Mouse (Mus musculus) cerebellum, adult 8-10 months (tissue): ENCODE measurements around the gene Cacul1.
"Not testable (repeated sequence)": the region's sequence is repeated elsewhere in the genome, so short reads cannot be mapped to it uniquely, and the experiment has no call there.

ENCODE experiments used
- DNase-seq: peaks from one replicate; pipeline ENCODE4 v3.0.0; 2022

The Cacul1 gene

GRCm38 (mm10) chr19:60580582-60581339 is at the start of gene Cacul1:
Gene Cacul1 (minus strand): TSS chr19:60581025.
- peak; percentile 94 for DNase-seq

- DNase-seq, result no peak
Measured at GRCm38 (mm10) chr19:60619420-60619819, 38.6 kb upstream of the Cacul1 start.

GRCm38 (mm10) chr19:60617007-60617406 is 36.2 kb upstream of the Cacul1 start:
- no peak for DNase-seq

- DNase-seq, result peak; percentile 71
Measured at GRCm38 (mm10) chr19:60615470-60616200, 34.8 kb upstream of the Cacul1 start.

GRCm38 (mm10) chr19:60611525-60612215 is 30.8 kb upstream of the Cacul1 start:
- no peak for DNase-seq

GRCm38 (mm10) chr19:60608766-60609165 is 27.9 kb upstream of the Cacul1 start:
- no peak for DNase-seq

GRCm38 (mm10) chr19:60603586-60603985 is 22.8 kb upstream of the Cacul1 start:
- no peak for DNase-seq

- DNase-seq, result not testable (repeated sequence)
Measured at GRCm38 (mm10) chr19:60602066-60602465, 21.2 kb upstream of the Cacul1 start.

- DNase-seq, result no peak
Measured at GRCm38 (mm10) chr19:60598025-60598697, 17.3 kb upstream of the Cacul1 start.

GRCm38 (mm10) chr19:60589646-60590045 is 8.8 kb upstream of the Cacul1 start:
- no peak for DNase-seq

GRCm38 (mm10) chr19:60586652-60587051 is 5.8 kb upstream of the Cacul1 start:
- DNase-seq, result no peak

GRCm38 (mm10) chr19:60583201-60583600 is 2.4 kb upstream of the Cacul1 start:
- DNase-seq, result no peak

- DNase-seq, result peak; percentile 7
Measured at GRCm38 (mm10) chr19:60581377-60582290, 809 bp upstream of the Cacul1 start.

GRCm38 (mm10) chr19:60579771-60580581 is 849 bp downstream of the Cacul1 start:
- DNase-seq, result peak; percentile 20

GRCm38 (mm10) chr19:60576741-60577140 is 4.1 kb downstream of the Cacul1 start:
- no peak for DNase-seq

- no peak for DNase-seq
Measured at GRCm38 (mm10) chr19:60560497-60560896, 20.3 kb downstream of the Cacul1 start.

GRCm38 (mm10) chr19:60554866-60555438 is 25.9 kb downstream of the Cacul1 start:
- DNase-seq, result no peak

GRCm38 (mm10) chr19:60553501-60553900 is 27.3 kb downstream of the Cacul1 start:
- DNase-seq, result peak; percentile 44

GRCm38 (mm10) chr19:60543302-60543701 is 37.5 kb downstream of the Cacul1 start:
- no peak for DNase-seq

- DNase-seq, result no peak
Measured at GRCm38 (mm10) chr19:60531897-60532296, 48.9 kb downstream of the Cacul1 start.

- DNase-seq, result no peak
Measured at GRCm38 (mm10) chr19:60530171-60530570, 50.7 kb downstream of the Cacul1 start.
